Mouse (Mus musculus) right cerebral cortex, postnatal 25 days (tissue): ENCODE data around the gene Nicn1.
"Not testable (repeated sequence)": the region's sequence is repeated elsewhere in the genome, so short reads cannot be mapped to it uniquely, and the experiment has no call there.

Source experiments
- DNase-seq: peaks from one replicate; pipeline ENCODE4 v3.0.0; 2022

The Nicn1 gene

DNA sequence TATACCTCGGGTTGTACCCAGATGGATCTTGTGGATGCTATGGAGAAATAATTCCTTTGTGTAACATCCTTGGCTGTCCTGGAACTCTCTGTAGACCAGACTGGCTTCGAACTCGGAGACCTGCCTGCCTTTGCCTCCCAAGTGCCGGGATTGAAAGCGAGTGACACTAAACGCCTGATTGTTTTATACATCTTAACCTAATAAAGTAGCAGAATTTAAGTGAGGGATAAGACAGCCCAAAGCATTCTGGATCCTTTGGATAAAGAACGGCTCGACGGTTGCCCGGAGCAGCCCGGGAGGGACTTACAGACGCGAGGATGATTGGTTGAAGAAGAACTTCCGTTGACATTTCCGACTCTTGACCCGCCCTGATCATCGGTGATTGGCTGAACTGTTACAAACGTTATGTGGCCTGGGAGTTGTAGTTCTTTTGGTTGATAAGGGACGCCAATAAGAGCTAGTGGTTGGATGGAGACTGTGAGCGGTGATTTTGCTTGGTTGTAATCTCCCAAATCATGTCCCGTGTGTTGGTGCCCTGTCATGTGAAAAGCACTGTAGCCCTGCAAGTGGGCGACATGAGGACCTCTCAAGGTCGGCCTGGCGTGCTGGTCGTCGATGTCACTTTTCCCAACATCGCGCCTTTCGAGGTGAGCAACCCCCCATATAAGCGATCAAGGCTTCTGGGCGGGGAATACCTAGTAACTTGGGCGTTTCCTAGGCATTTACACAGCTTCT is at the start of gene Nicn1:
TSS of gene Nicn1 (plus strand) at position 414 of the 735 bp plus-strand sequence.
- DNase-seq, result peak; percentile 89

DNA sequence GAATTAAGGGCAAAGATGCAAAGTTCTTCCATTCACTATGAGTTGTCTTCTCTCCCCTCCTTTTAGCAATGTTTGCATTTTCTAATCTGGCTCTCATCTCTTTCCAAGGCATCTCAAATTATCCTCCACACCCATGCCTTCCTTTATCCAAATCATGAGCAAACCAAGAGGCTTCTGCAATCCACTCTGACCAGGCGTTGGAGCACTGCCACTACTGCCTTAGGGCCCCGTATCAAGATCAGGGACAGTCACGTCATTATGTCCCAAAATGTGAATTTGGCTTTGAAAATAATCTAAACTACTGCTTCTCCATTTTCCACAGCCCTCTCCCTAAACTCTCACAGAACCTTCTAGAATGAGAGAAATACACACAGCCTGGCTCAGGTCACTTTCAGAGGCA is 45.7 kb upstream of the Nicn1 start:
- DNase-seq, result no peak

DNA sequence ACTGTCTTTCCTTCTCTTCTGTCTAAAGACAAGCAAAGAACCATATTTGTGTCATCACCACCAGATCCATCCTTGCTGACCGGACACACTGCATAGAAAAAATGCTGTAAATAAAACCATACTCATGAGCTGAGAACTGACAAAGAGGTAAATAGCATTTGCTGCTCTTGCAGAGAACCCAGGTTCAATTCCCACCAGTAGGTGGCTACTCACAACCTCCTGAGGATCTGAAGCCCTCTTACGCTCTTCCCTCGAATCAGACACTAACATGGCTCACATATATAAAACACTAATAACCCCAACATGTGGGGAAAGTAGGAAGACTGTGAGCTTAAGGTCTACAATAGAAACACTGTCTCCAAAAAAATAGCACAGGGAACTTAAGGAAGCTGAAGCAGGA is 45.2 kb upstream of the Nicn1 start:
- no peak for DNase-seq

DNA sequence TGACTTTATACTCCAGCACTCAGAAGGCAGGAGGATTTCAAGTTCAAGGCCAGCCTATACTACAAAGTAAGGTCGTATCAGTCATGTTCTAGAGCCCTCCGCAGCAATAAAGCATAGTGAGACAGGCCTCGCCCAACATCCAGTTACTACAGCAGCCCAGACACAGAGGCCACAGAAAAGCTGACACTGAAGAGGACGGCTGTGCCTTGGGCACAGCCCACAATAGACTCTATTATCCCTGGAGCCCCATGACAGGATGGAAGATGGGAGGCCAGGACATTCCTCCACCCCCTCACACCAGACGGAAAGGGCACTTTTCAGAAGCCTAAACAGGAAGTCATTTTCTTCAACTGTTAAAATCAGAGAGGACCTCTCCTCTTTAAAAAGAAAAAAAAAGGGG is 41.3 kb upstream of the Nicn1 start:
- DNase-seq, result no peak

DNA sequence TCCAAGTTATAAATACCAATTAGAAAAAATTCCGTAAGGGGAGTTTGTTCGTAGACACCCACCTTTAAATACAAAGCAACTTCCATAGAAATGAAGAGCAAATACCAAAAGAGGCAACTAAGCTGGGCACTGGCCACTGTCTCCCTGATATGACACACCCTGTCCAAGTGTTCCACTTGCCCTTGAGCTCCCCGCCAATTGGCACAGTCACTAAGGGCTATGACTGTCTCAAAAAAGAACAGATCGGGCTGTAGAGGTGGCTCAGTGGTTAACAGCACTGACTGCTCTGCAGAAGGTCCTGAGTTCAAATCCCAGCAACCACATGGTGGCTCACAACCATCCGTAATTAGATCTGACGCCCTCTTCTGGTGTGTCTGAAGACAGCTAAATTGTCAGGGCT is 38.4 kb upstream of the Nicn1 start:
- no peak for DNase-seq

DNA sequence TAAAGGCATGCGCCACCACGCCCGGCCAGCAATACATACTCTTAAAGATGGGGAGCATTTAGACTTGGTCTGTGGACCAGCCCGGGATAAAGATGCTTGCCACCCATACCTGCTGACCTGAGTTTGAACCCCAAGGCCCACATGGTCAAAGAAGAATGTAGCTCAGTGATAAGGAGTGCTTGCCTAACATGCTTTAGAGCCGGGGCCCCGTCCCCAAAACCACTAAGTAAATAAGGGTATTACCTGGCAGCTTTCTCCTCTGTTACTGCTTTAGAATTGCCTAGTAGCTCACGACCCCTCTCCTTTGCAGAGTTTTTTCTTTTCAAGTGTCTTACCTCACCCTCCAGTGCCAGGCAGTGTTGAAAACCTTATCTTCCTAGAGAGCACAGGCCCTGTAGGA is 37.5 kb upstream of the Nicn1 start:
- DNase-seq, result no peak

DNA sequence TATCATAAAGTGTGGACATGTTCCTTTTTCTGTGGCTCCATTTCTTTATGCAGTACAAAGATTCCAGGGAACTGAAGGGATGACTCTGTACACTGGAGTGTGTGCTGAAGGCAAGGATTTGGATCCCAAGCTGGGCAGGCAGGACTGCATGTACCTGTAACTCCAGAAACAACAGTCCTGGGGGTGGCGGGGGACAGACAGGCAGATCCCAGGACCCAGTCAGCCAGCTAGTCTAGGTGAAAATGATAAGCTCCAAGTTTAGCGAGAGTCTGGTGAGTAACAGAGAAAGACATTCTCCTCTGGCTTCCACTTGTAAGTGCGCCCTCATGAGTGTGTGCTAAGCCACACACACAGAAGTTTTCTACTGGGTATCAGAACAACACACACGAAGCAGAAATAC is 29.7 kb upstream of the Nicn1 start:
- no peak for DNase-seq

DNA sequence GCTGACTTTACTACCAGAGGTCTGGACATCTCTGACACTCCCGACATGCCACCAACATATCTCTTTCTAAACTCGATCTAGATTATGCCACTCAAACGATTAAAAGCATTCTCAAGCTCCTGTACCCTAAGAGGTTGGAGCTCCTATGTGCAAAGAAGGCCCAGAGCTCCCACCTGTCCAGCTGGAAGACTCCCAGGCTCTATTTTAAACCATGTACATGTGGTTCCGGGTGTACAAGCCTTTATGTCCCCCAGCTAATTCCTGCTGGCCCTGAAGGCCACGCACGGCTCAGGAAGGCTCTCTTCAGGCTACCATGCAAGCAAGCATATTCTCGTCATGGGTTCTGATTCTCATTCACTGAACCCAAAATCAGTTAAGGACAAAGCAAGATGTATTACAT is 28.4 kb upstream of the Nicn1 start:
- DNase-seq, result no peak

DNA sequence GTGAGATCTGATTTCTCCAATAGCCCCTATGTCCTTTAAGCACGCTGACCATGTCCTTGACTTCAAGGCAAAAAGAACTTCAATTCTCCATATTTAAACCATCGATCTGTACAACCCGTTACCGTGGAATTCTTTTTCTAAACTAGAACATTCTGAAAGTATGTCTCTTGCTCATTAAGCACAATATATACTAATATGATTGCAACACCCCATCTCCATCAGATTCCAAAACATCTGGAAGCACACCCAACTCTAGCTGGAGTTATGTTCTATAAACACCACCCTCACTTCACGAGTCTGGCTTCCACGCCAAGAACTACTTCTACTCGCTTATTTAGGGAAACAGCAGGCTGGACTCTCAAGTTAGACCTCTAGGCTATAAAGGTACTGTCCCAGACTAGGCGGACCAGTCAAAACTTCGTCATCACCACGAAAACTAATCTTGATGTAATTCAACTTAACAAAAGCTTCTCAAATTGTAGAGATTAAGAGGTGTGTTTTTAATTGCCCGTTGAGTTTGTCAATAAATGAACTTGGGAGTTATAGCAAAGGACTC is 27.7 kb upstream of the Nicn1 start:
- DNase-seq, result no peak

DNA sequence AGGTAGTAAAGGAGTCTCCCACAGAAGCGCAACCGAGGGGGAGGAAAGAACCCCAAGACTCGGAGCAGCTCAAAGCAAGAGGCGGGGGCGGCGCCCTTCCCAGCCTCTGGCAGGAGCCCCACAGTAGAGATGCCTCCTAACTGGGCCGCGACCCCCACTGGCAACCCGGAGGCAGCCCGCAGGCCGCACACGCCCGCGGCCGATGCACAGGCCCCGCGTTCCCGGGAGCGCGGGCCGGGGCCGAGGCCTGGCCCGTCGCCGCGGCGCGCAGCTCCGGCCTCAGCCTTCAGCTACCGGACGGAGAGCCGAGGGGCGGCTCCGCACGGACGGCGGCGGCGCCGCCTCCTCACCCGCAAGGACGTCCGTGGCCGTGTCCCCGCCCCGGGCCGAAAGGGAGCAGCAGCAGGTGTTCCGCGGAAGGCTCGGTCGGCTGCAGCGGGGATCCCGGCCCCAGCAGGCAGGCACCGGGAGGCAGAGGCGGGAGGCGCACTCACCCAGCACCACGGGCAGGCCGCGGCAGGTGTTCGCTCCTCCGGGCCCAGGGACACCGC is 27.0 kb upstream of the Nicn1 start:
- DNase-seq, result no peak

DNA sequence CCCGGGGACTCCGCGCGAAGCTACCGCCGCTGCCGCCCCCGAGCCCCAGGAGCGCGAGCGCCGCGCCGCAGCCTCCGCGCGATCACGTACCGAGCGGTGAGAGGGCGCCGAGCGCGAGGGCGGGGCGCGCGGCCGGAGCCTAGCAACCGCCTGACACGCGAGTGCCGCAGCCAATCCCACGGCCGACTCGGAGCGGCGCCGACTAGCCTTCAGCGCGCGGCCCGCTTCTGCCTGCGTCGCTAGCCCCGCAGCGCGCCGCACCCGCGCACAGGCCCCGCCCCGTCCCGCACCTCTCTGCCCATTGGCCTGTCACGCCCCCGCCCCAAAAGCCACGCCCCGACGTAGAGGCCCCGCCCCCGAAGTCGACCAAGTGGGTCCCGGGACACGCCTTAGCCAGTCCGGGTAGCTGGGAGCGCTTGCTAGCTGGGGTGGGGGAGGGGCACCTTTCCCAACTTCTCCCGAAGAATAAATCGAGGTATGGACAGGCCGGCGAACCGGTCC is 26.5 kb upstream of the Nicn1 start, which contains the start of gene Dag1:
TSS of gene Dag1 (minus strand) at position 269 of the 501 bp plus-strand sequence.
- DNase-seq, result peak; percentile 99

DNA sequence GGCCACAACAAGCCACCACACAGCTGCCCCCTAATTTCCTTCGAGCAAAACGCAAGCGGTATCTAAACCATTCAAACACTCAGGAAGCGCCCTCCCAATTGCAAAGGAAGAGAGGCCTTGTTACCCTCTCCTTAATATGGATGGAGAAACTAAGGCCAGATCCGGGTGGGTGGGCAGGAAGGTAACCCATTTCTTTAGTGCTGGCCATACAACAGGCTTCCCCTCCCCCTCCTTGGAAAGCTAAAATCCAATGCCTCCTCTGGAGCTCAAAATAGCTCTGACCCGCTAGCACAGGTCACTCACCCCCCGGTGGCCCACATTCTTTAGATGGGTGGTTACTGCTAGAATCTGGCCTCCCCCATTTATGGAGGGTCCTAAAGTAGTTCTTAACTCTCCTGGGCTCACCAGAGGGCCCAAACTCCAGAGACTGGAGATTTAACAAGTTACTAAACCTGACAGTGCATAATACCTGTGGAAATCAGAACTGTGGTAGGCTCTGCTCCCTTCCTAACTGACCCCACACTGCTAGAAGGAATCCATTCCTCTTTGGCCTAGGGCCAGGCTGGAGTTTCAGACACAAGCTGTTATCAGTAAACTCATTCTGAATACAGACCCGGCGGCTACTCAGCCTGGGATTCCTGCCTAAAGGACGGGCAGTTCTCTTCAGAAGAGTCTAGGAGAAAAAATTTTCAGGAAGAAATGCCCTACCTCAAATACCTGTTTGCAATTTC is 25.9 kb upstream of the Nicn1 start:
- DNase-seq, result no peak

DNA sequence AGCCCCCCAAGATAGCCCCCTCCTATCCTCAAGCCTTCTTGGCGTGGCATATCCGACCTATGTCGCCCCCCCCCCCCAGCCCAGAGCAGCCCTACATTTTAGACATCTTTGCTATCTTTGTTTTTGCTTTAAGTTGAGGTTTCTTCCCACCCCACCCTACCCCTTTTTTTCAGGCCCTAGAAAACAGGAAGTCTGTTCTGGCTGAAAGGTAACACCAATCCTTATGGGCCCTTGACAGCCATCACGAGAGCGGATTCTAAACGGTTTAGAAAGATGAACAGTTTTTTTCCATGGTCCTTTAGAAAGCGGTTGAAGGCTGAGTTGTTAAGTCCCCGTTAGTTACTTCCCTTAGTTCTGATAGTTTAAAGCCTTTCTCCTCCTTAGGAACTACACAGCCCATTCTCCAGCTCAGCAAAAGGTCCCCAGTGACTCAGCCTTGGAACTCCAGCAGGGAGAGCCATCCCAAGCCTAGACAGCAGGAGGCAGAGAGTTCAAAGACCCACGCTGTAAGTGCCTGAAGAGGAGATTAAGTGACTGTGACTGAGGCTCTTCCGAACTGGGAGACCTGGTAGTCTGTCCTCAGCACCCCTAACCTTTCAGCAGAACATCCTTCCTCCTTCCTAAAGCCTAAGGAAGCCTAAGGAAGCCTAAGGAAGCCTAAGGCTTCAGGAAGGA is 23.8 kb upstream of the Nicn1 start:
- no peak for DNase-seq

DNA sequence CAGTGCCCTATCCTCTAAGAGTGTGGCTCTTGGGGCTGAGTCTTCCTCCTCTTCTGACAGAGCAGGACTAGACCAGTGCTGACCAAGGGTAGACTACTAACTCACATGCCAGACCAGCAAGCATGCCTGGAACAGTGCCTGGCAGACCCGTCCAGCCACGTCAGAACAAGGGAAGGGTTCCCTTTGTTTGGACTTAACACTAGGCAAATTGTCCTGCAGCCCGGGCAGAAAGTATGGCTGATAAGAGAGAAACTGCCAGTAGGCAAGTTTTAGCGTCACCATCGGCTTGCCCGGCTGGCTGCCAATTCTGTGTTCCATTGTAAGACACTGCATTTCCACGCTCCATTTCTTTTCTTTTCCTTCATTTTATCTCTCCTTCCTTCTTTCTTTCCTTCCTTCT is 22.5 kb upstream of the Nicn1 start:
- no peak for DNase-seq

DNA sequence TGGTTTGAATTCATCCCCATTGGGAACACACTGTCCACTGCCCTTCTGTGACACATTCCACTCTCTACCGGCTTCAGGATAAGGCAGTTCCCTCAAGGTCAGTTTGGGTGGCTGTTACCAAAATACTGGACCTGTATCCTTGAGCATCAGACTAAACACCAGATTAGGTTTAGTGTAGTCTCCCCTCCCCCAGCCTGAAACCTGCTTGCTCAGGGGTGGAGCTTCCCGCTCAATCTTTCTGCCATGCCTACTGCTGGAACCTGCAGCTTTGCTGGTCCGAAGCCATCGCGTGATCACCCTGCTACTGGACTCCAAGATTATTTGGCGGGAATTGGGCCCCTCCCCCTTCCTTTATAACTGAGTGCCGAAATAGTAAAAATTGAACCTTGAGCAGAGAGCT is 21.5 kb upstream of the Nicn1 start:
- not testable (repeated sequence) for DNase-seq

DNA sequence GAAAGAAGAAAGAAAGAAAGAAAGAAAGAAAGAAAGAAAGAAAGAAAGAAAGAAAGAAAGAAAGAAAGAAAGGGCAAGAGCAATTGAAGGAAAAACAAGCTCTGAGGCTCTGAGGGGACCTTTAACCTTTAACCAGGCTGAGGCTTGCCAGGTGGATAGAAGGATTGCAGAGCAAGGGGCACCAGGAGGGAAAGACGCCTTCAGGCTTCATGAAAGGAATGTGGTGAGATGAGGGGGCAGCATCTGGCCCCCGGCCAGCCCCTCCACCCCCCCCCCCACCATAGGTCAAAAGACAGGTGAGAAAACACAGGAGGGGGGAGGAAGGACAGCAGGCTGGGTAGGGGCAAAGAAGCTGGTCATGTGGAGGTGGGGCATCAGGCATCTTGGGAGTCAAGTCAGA is 18.3 kb upstream of the Nicn1 start:
- no peak for DNase-seq

DNA sequence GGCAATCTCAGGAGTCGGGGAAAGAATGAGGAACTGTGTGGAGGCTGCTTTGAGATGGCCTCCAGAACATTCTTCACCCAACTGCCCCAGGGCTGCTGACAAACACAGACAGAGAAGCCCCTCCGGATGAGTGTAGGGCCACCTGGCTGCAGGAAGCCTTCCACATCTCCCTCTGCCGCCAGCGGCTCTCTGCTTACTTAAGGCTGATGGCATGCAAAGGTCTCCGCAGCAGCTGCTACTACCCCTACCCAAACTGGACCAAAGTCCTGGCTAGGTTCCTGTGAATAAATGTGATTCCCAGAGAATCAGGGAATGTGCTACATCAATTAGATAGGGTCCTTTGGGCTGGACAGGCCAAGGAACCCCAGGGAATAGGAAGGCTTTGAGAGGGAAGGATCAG is 17.5 kb upstream of the Nicn1 start:
- no peak for DNase-seq

DNA sequence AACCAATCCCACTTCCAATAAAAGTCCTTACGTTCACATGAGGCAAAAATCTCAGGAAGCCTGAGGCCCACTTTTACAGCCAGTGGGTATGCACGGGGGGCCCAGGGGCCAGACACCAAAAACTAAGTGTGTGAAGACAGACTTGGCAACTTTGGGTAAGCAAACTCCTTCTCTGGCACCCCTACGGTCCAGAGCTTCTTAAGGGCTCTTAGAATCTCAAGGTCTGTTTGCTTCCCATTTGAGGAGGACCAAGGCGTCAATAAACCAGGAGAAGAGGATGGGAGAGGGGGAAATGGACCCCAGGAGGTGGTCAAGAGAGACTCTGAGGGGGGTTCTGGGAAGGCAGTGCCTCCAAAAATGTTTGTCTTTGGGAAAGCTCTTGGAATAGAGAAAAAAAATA is 16.7 kb upstream of the Nicn1 start:
- DNase-seq, result no peak

DNA sequence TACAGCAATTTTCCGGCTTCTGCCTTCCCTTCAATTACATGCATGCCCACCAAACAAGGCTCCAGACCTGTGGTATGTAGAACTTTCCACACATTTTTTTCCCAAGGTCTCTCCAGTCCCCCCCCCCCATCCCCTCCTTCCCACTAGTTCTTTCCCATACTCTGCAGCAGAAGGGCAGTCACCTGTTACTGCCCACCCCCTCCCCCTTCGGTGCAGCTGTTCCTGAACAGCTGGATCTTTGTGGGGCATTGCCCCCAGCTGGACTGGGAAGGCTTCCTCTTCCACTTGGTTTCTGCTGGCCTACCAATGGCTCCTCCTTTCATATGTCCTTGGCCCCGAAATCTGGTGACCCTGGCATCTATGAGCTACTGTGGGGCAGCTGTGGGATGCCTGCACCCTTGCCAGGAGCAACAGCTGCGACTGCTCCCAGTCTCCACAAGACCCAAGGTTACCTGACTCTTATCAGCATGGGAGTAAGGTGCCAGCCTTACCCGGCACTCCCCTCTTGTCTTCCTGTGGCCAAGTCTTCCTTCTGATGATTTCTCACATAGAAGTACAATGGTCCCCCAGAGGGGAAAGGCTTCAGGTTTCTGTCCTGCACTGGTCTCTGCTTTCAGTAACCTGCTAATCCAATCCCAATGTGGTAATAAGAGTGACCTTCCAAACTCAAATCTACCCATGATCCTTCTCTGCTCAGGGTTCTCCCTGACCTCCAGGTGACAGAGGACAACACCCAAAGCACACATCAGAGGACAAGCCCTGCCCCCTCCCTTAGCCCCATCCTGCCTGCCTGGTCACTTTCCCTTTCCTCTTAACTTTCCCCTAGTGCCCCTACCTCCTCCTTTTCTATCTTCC is 15.5 kb upstream of the Nicn1 start:
- no peak for DNase-seq

DNA sequence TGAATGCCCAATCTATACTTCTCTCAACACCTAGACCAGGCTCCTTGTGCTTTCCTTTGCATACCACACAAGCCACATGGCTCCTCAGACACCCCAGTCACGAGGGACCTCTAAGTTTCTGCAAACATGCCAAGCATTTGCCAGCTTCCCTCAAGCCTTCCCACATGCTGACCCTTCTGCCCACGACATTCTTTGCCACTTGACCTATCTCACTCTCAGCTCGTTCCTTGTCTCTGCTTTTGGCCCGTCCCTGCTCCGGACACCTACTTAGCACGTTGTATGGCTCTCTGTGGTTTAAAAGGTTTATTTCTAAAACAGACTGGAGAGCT is 14.9 kb upstream of the Nicn1 start:
- DNase-seq, result no peak

DNA sequence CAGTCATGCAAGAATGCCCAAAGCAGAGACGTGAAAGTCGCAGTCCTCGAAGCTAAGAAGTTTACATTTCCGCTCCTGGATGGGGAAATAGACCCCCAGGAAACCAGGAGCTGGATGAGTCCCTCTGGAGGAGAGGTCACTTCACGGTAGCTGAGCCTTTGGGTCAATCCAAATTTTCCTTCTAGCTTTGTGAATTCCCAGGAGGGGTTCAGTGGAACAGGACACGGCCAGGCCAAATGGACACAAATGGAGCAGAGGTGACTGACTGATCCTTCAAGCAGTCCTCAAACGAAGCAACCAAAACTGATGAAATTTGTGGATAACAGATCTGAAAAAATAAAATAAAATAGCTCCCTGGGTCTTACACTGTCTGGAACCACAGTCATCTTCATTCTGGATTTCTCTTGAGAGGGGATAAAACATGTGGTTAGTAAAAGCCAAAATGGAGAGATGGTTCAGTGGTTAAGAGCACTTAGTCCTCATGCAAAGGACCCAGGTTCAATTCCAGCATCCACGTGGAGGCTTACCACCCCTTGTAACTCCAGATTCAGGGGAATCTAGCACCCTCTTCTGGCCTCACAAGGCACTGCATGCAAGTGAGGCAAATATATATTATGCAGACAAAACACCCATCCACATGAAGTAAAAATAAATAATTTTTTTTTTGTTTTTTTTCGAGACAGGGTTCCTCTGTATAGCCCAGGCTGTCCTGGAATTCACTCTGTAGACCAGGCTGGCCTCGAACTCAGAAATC is 11.4 kb upstream of the Nicn1 start:
- no peak for DNase-seq
